13 mouse cellular contexts compared by ENCODE assay signal in the genomic region with DNA sequence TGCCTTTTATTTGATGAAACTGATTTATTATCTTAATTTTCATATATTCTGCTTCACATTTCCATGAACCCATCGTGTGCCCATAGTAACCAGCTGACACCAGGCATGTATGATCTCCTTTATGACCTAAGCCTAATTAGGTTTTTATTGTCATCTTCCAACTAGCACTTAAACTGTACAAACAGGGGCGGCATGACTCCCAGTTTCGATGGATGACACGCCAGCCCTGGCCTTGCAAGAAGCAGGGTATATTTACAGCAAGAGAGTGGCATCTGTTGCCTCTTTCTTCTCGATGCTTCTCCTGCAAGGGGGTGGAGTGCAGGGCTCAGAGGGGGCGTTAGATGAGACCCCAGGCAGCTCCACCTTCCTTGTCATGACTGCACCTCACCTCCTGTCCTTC.
"Had no signal": no experiment of that assay in that cellular context is flagged by ENCODE, and none has a peak within 500 bp of the region (broad histone marks: within the 10 kb centered on the region; RNA-seq: fewer than 3 reads in every experiment).

No protein-coding gene starts in this region.

- H3K4me1 ChIP-seq: kidney, embryonic 15.5 days; liver, embryonic 13.5 days had no signal

- H3K4me3 ChIP-seq: kidney, embryonic 15.5 days; left cerebral cortex, adult 2 months; liver, embryonic 13.5 days had no signal

- H3K9me3 ChIP-seq: kidney, embryonic 15.5 days; liver, embryonic 13.5 days had no signal

- H3K4me2 ChIP-seq: kidney, embryonic 15.5 days; liver, embryonic 13.5 days had no signal

- H3K27ac ChIP-seq: kidney, embryonic 15.5 days; left cerebral cortex, adult 2 months; liver, embryonic 13.5 days had no signal

- H3K27me3 ChIP-seq: kidney, embryonic 15.5 days; liver, embryonic 13.5 days had no signal

- DNase-seq: kidney, adult 11 months; kidney, adult 8-10 months; kidney, postnatal 10 days; kidney, postnatal 36 days; layer of hippocampus, postnatal 36 days; liver, embryonic 13.5 days; lung, adult 2 months; lung, postnatal 14 days; lung, postnatal 4 days; thymus, adult 18-20 months; thymus, postnatal 36 days had no signal

- H3K36me3 ChIP-seq: kidney, embryonic 15.5 days; liver, embryonic 13.5 days had no signal

- H3K9ac ChIP-seq: kidney, embryonic 15.5 days; liver, embryonic 13.5 days had no signal
